Mouse (Mus musculus) skeletal muscle tissue, adult 2 months (tissue): Measurements from ENCODE around the gene Gemin5.
A peak's percentile ranks its signal among the peaks of the same experiment; 100 is the strongest.
"Not testable (repeated sequence)": the region's sequence is repeated elsewhere in the genome, so short reads cannot be mapped to it uniquely, and the experiment has no call there.

ENCODE experiments used
- DNase-seq: peaks from one replicate; pipeline ENCODE4 v3.0.0-alpha.2; 2012; ENCODE audit warnings: low read depth, low spot score

Gemin5 gene

GRCm38 (mm10) chr11:58168167-58168915 lies at the start of gene Gemin5:
Gemin5 (minus strand) TSS chr11:58168539.
- peak; percentile 69 for DNase-seq

- DNase-seq = no peak
Measured at GRCm38 (mm10) chr11:58216823-58217222, 48.5 kb upstream of the Gemin5 start.

- DNase-seq = no peak
Measured at GRCm38 (mm10) chr11:58215814-58216213, 47.5 kb upstream of the Gemin5 start.

- DNase-seq = not testable (repeated sequence)
Measured at GRCm38 (mm10) chr11:58215049-58215430, 46.7 kb upstream of the Gemin5 start.

GRCm38 (mm10) chr11:58214391-58215048 lies 46.2 kb upstream of the Gemin5 start:
- DNase-seq = peak; percentile 88

- no peak for DNase-seq
Measured at GRCm38 (mm10) chr11:58213673-58214342, 45.5 kb upstream of the Gemin5 start.

GRCm38 (mm10) chr11:58211682-58212067 lies 43.3 kb upstream of the Gemin5 start:
- no peak for DNase-seq

- peak; percentile 26 for DNase-seq
Measured at GRCm38 (mm10) chr11:58211062-58211681, 42.8 kb upstream of the Gemin5 start.

GRCm38 (mm10) chr11:58210321-58210886 lies 42.1 kb upstream of the Gemin5 start:
- DNase-seq = no peak

GRCm38 (mm10) chr11:58201052-58201451 lies 32.7 kb upstream of the Gemin5 start:
- DNase-seq = no peak

- no peak for DNase-seq
Measured at GRCm38 (mm10) chr11:58200226-58200625, 31.9 kb upstream of the Gemin5 start.

GRCm38 (mm10) chr11:58199229-58200037 lies 31.1 kb upstream of the Gemin5 start, which contains the start of the genes Igtp and Irgm2:
Igtp (plus strand) TSS chr11:58199556.
Irgm2 (plus strand) TSS chr11:58199618.
- DNase-seq = peak; percentile 64

GRCm38 (mm10) chr11:58198663-58199062 lies 30.3 kb upstream of the Gemin5 start:
- DNase-seq = no peak

- no peak for DNase-seq
Measured at GRCm38 (mm10) chr11:58193860-58194520, 25.7 kb upstream of the Gemin5 start.

GRCm38 (mm10) chr11:58193326-58193725 lies 25.0 kb upstream of the Gemin5 start:
- DNase-seq = peak; percentile 59

GRCm38 (mm10) chr11:58189675-58190074 lies 21.3 kb upstream of the Gemin5 start:
- DNase-seq = no peak

GRCm38 (mm10) chr11:58183579-58183978 lies 15.2 kb upstream of the Gemin5 start:
- DNase-seq = peak; percentile 38

GRCm38 (mm10) chr11:58180756-58181155 lies 12.4 kb upstream of the Gemin5 start:
- DNase-seq = no peak

- DNase-seq = not testable (repeated sequence)
Measured at GRCm38 (mm10) chr11:58179986-58180385, 11.6 kb upstream of the Gemin5 start.

GRCm38 (mm10) chr11:58179563-58179962 lies 11.2 kb upstream of the Gemin5 start:
- DNase-seq = peak; percentile 94
